Mouse (Mus musculus): ENCODE results near the gene Asb5. TPM values are rescaled to one million over a fixed set of nuclear protein-coding genes. Genes with fewer than 3 reads are reported as not detected.
"Not testable (repeated sequence)": the region's sequence is repeated elsewhere in the genome, so short reads cannot be mapped to it uniquely, and the experiment has no call there.

Asb5 gene
- polyA plus RNA-seq, 1 experiment from 2014 or later = 6.0 TPM

GRCm38 (mm10) chr8:54508814-54509213 lies 20.6 kb upstream of the Asb5 start:
- Histone ChIP-seq H3K4me1 (replicated peaks) (peaks cover 14% of the 10 kb centered on the region), H3K27ac (replicated peaks) (peak overlapping the region; percentile 45; the same call in 1 of the 2 replicates), H3K4me3 (peak overlapping the region; percentile 44), H3K4me2 (peak overlapping the region; percentile 64), H3K36me3 (no peaks in the 10 kb centered on the region), H3K27me3 (no peaks in the 10 kb centered on the region), H3K9ac (no peak overlapping the region), H3K9me3 (no peaks in the 10 kb centered on the region)
- WGBS = 2% methylated on average over 9 of the region's 11 CpGs
- peak; percentile 65 for ATAC-seq (ENCODE audit: low FRiP score, low read depth)

GRCm38 (mm10) chr8:54509221-54509721 lies 20.1 kb upstream of the Asb5 start:
- no peaks in the 10 kb centered on the region for H3K36me3 ChIP-seq
- ATAC-seq (ENCODE audit: low FRiP score, low read depth) = peak; percentile 90
- under 1% methylated on average over 10 of the region's 10 CpGs for WGBS

GRCm38 (mm10) chr8:54511791-54512190 lies 17.6 kb upstream of the Asb5 start:
- no peak overlapping the region for H3K9ac ChIP-seq

More at GRCm38 (mm10) chr8:54509221-54509721, 20.1 kb upstream of the Asb5 start:
- Histone ChIP-seq H3K4me3 (peak overlapping the region; percentile 44), H3K9ac (peak overlapping the region; percentile 53), H3K4me1 (replicated peaks) (peaks cover 14% of the 10 kb centered on the region), H3K27me3 (no peaks in the 10 kb centered on the region), H3K27ac (replicated peaks) (peak overlapping the region; percentile 87), H3K9me3 (no peaks in the 10 kb centered on the region), H3K4me2 (peak overlapping the region; percentile 64)

GRCm38 (mm10) chr8:54512200-54512599 lies 17.2 kb upstream of the Asb5 start:
- H3K9ac ChIP-seq; H3K27ac ChIP-seq (replicated peaks); H3K36me3 ChIP-seq; H3K27me3 ChIP-seq; H3K4me3 ChIP-seq; ATAC-seq (ENCODE audit: low FRiP score, low read depth); H3K4me2 ChIP-seq; H3K9me3 ChIP-seq: not testable (repeated sequence)
- H3K4me1 ChIP-seq (replicated peaks) = peaks cover 14% of the 10 kb centered on the region
- WGBS = 93% methylated on average over 5 of the region's 5 CpGs

More at GRCm38 (mm10) chr8:54511791-54512190, 17.6 kb upstream of the Asb5 start:
- H3K27ac ChIP-seq (replicated peaks) = no peak overlapping the region
- H3K9me3 ChIP-seq = no peaks in the 10 kb centered on the region
- no peak overlapping the region for H3K4me3 ChIP-seq
- ATAC-seq (ENCODE audit: low FRiP score, low read depth) = no peak
- peaks cover 14% of the 10 kb centered on the region for H3K4me1 ChIP-seq (replicated peaks)
- H3K36me3 ChIP-seq = no peaks in the 10 kb centered on the region
- no peaks in the 10 kb centered on the region for H3K27me3 ChIP-seq
- no peak overlapping the region for H3K4me2 ChIP-seq
- WGBS = 90% methylated on average over 3 of the region's 3 CpGs

- H3K27me3 ChIP-seq = no peaks in the 10 kb centered on the region
Observed at GRCm38 (mm10) chr8:54518756-54519460, 10.5 kb upstream of the Asb5 start.

GRCm38 (mm10) chr8:54520516-54520915 lies 8.9 kb upstream of the Asb5 start:
- H3K27ac ChIP-seq (replicated peaks) = no peak overlapping the region
- H3K4me2 ChIP-seq = no peak overlapping the region
- 54% methylated on average over 4 of the region's 4 CpGs for WGBS
- H3K4me3 ChIP-seq = no peak overlapping the region
- ATAC-seq (ENCODE audit: low FRiP score, low read depth) = no peak
- H3K36me3 ChIP-seq = peaks cover 13% of the 10 kb centered on the region
- H3K4me1 ChIP-seq (replicated peaks) = 0 out of 2 replicates have a peak, but pooled peaks cover under 1% of the 10 kb centered on the region
- H3K9ac ChIP-seq = no peak overlapping the region
- no peaks in the 10 kb centered on the region for H3K9me3 ChIP-seq
- H3K27me3 ChIP-seq = no peaks in the 10 kb centered on the region

More at GRCm38 (mm10) chr8:54518756-54519460, 10.5 kb upstream of the Asb5 start:
- Histone ChIP-seq H3K27ac (replicated peaks) (no peak overlapping the region), H3K4me1 (replicated peaks) (no peaks in the 10 kb centered on the region), H3K9me3 (no peaks in the 10 kb centered on the region), H3K9ac (no peak overlapping the region), H3K4me3 (no peak overlapping the region), H3K4me2 (no peak overlapping the region), H3K36me3 (peaks cover 13% of the 10 kb centered on the region)
- 78% methylated on average over 10 of the region's 10 CpGs for WGBS
- ATAC-seq (ENCODE audit: low FRiP score, low read depth) = no peak

GRCm38 (mm10) chr8:54525606-54526005 lies 3.8 kb upstream of the Asb5 start:
- Histone ChIP-seq H3K9me3 (no peaks in the 10 kb centered on the region), H3K27me3 (no peaks in the 10 kb centered on the region), H3K27ac (replicated peaks) (no peak overlapping the region), H3K9ac (no peak overlapping the region), H3K4me2 (no peak overlapping the region), H3K4me1 (replicated peaks) (peaks cover 33% of the 10 kb centered on the region), H3K4me3 (no peak overlapping the region), H3K36me3 (peaks cover 13% of the 10 kb centered on the region)
- no peak for ATAC-seq (ENCODE audit: low FRiP score, low read depth)
- WGBS = 94% methylated on average over 2 of the region's 2 CpGs

GRCm38 (mm10) chr8:54526700-54527099 lies 2.7 kb upstream of the Asb5 start:
- peaks cover 33% of the 10 kb centered on the region for H3K4me1 ChIP-seq (replicated peaks)
- H3K4me2 ChIP-seq = no peak overlapping the region
- no peaks in the 10 kb centered on the region for H3K9me3 ChIP-seq
- no peak overlapping the region for H3K4me3 ChIP-seq
- H3K36me3 ChIP-seq = peaks cover 7% of the 10 kb centered on the region
- no peaks in the 10 kb centered on the region for H3K27me3 ChIP-seq
- WGBS = 95% methylated on average over 6 of the region's 6 CpGs
- ATAC-seq (ENCODE audit: low FRiP score, low read depth) = no peak
- H3K9ac ChIP-seq = no peak overlapping the region
- H3K27ac ChIP-seq (replicated peaks) = no peak overlapping the region

- 67% methylated on average over 7 of the region's 7 CpGs for WGBS
- no peak for ATAC-seq (ENCODE audit: low FRiP score, low read depth)
- H3K4me1 ChIP-seq (replicated peaks) = peaks cover 33% of the 10 kb centered on the region
- H3K9ac ChIP-seq = peak overlapping the region; percentile 90
- no peaks in the 10 kb centered on the region for H3K27me3 ChIP-seq
- H3K4me3 ChIP-seq = peak overlapping the region; percentile 91
- no peaks in the 10 kb centered on the region for H3K9me3 ChIP-seq
- no peak overlapping the region for H3K27ac ChIP-seq (replicated peaks)
- peak overlapping the region; percentile 63 for H3K4me2 ChIP-seq
- H3K36me3 ChIP-seq = no peaks in the 10 kb centered on the region; the same call in 1 of the 2 replicates
Observed at GRCm38 (mm10) chr8:54528571-54528970, 809 bp upstream of the Asb5 start.

GRCm38 (mm10) chr8:54535172-54535571 lies 5.8 kb downstream of the Asb5 start:
- 71% methylated on average over 5 of the region's 5 CpGs for WGBS
- Histone ChIP-seq H3K4me3 (no peak overlapping the region), H3K4me1 (replicated peaks) (peaks cover 4% of the 10 kb centered on the region), H3K9ac (no peak overlapping the region), H3K27ac (replicated peaks) (no peak overlapping the region), H3K36me3 (no peaks in the 10 kb centered on the region), H3K9me3 (no peaks in the 10 kb centered on the region), H3K4me2 (no peak overlapping the region), H3K27me3 (no peaks in the 10 kb centered on the region)
- ATAC-seq (ENCODE audit: low FRiP score, low read depth) = 0 out of 2 replicates have a peak, but pooled peaks have one; percentile 39

- Histone ChIP-seq H3K4me3 (no peak overlapping the region), H3K36me3 (no peaks in the 10 kb centered on the region), H3K27me3 (no peaks in the 10 kb centered on the region), H3K4me1 (replicated peaks) (no peaks in the 10 kb centered on the region), H3K27ac (replicated peaks) (no peak overlapping the region), H3K9ac (no peak overlapping the region), H3K9me3 (no peaks in the 10 kb centered on the region), H3K4me2 (no peak overlapping the region)
- 92% methylated on average over 3 of the region's 3 CpGs for WGBS
- no peak for ATAC-seq (ENCODE audit: low FRiP score, low read depth)
Observed at GRCm38 (mm10) chr8:54537285-54537684, 7.9 kb downstream of the Asb5 start.

GRCm38 (mm10) chr8:54541331-54541730 lies 12.0 kb downstream of the Asb5 start:
- H3K9me3 ChIP-seq = no peaks in the 10 kb centered on the region
- H3K36me3 ChIP-seq = no peaks in the 10 kb centered on the region
- ATAC-seq (ENCODE audit: low FRiP score, low read depth) = no peak
- no peak overlapping the region for H3K9ac ChIP-seq
- H3K4me3 ChIP-seq = no peak overlapping the region
- 77% methylated on average over 1 of the region's 1 CpGs for WGBS
- H3K27ac ChIP-seq (replicated peaks) = no peak overlapping the region
- no peak overlapping the region for H3K4me2 ChIP-seq
- no peaks in the 10 kb centered on the region for H3K27me3 ChIP-seq
- no peaks in the 10 kb centered on the region for H3K4me1 ChIP-seq (replicated peaks)

Measured in hindbrain, embryonic 15.5 days (tissue).